Mouse (Mus musculus): ENCODE measurements around the gene Kcnh8. TPM values are rescaled to one million over a fixed set of nuclear protein-coding genes. Genes with fewer than 3 reads are reported as not detected.

Kcnh8 gene
- not detected for total RNA-seq (2023)

GRCm38 (mm10) chr17:52602093-52602780, at the start of gene Kcnh8:
Gene Kcnh8 (plus strand): TSS chr17:52602709.

All from CD8-positive naive resting alpha-beta T cell, adult 57 days (primary cell).